Mouse (Mus musculus) heart, postnatal 36 days (tissue): ENCODE results near the gene Ranbp1. TPM values are rescaled to one million over a fixed set of nuclear protein-coding genes. Genes with fewer than 3 reads are reported as not detected.

Source experiments
- DNase-seq, 2 experiments: peaks; one replicate each; pipeline ENCODE4 v3.0.0; 2021 to 2022
- intact Hi-C: fragments of 180-260 bp; cut with DNase I; formaldehyde crosslinking; loops from one replicate; pipeline ENCODE4 v1.15.1; 2025
- total RNA-seq, 2 experiments: library from RNA; stranded (reverse); gene quantifications; 2 replicates each; pipeline ENCODE4 v1.2.3; 2021

Gene Ranbp1
- total RNA-seq, 2 experiments from 2014 or later, result 34.5 to 42.1 TPM

DNA sequence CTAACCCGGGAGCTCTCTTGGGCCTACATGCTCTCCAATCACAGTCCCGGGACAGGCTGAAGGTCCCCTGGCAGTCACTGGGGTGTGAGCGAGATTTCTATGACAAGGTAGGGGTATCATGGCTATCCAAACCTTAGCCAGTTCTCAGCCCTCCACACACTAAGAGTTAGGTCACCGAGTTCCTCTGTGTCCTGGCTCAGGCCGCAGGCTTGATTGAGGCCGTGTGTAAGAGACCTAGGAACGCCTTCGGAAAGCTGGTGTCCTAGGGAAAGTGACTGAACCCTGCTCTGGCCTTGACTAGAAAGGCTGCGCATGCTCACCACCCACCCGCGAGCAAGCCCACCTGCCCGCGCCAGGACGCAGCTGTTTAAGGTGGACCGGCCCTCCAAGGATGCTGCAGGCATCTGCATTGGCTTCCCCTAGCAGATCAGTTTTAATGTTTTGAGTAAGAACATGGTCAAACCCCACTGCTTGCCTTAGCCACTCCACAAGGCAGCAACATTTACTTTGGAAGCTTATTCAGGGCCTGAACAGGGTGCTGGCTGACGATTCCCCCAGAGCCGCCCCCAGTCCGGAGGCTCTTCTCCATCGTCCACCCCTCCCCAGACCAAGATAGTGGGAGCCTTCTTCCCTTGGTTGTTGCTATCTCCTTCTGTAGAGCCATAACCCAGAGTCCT is 13.0 kb downstream of the Ranbp1 start:
- intact Hi-C loops, result loop anchor here (1.0 kb wide), 1 partner anchor 13 kb away; the partner anchor contains the start of genes Ranbp1 and Trmt2a
- peak; percentile 70 to 80 for DNase-seq

DNA sequence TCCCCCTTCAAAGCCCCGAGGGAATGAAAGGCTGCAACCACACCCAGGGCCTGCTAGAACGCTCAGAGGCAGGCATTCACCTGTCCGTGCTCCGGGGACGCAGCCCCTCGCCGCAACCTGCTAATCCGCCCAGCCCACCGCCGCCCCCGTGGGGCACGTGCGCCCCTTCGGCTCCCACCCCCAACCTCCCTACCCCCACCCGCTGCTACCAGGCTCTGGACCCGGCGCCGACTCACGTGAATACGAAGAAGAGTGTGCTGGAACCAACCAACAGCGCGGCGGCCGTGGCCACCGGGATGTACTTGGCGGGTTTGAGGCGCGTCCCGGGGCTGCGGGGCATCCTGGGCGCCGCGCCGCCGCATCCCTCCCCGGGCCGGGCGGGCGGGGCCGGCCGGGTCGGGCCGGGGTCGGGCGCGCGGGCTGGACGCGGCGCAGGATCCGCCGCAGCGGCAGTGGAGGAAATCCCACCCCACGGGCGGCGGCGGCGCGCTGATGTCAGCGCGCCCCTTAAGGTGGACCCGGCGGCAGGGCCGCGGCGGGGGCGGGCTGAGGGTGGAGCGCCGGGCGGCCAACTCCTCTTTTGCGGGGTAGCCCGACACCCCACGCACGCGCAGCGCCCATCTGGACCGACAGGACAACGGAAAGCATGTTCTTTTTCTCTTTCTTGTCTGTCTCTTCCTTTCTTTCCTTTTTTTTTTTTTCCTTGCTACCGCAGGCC is 13.7 kb downstream of the Ranbp1 start, which contains the start of gene Zdhhc8:
Zdhhc8 (minus strand) TSS at position 466 of the 718 bp plus-strand sequence.
- intact Hi-C loops, result loop anchor here (1.0 kb wide), 1 partner anchor 13 kb away; the partner anchor contains the start of genes Ranbp1 and Trmt2a
- DNase-seq, result peak; percentile 47 to 79

DNA sequence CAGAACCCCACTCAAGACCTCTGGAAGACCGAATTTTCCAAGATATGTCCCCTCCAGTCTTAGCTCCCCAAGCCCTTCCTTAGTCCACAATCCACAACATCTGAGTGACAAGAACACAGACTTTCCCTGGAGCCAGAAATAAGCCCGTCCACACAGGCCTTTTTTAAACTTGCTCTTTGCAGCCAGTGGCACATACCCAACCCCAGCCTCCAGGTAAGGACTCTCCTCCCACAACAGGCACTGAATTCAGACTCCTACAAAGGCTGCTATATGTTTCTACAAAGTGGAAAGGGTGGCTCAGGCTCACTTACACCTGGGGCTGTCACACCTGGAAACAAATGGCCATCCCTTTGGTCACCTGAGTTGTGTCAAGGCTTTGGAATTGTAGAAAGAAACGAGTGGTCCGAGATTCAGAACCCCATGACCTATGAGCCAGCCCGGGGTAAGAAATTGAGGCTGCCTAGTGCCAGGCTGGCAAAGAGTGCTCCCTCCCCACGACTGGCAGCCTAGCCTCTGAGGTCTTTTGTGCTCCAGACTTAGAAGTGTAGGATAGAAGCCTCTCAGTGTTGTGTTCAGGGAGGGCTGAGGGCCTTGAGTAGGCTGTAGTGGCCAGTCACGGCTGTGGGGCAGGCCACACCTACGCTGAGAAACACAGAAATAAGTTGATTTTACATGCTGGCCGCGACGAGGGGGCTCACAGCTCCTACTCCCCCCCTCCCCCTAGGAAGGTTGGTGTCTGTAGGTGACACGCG is 14.4 kb downstream of the Ranbp1 start:
- intact Hi-C loops, result no loop called here

DNA sequence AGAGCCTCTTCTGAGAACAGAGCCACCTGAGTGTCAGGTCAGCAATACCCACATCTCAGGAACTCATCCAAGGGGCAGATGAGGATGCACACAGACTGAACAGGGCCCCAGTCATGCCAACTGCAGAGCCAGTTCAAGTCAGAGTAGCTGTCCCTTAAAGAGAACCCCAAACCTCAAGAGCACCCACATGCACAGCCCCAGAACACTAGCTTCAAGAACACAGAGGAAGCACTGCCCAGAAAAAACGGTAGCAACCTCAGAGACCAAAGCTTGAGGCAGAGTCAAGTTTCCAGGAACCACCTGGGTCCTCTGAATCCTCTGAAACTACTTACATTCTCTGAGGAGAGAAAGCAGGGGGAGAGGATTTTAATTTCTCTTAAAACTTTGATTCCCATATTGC is 15.1 kb downstream of the Ranbp1 start:
- intact Hi-C loops, result no loop called here

More for the DNA sequence above, 14.4 kb downstream of the Ranbp1 start:
- no peak for DNase-seq

DNA sequence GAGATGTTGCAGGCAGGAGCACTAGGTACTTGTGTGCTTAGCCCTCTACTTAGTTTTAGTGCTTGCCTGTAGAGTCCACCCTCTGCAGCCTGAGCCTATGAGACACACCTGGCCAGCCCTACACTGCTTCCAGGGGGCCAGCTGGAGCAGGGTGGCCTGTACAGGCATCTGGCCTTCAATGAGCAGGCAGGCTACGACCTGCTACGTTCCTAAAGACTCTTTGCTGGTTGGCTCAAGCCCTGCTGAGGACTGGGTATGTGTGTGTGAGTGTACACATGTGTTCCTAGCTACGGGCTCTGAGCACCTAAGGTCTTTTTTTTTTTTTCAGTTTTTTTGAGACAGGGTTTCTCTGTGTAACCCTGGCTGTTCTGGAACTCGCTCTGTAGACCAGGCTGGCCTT is 17.1 kb downstream of the Ranbp1 start:
- DNase-seq, result no peak
- intact Hi-C loops, result no loop called here

More for the DNA sequence above, 15.1 kb downstream of the Ranbp1 start:
- DNase-seq, result no peak

DNA sequence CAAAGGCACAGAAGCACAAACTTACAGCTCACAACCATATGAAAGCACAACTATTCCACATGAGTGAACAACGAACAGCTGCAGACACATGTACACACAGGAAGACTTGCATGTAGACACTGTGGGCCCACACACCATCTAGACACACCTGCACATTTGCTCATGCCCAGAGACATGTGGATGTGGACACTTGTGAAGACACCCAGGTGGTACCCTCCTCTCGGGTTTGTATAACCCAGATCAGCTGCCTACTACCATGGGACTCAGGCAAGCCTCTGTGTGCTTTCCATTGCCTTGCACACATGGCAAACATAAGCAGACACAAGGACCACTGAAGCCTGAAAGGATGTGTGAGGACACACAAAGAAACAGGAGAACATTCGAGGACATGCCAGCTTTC is 17.5 kb downstream of the Ranbp1 start:
- intact Hi-C loops, result no loop called here

DNA sequence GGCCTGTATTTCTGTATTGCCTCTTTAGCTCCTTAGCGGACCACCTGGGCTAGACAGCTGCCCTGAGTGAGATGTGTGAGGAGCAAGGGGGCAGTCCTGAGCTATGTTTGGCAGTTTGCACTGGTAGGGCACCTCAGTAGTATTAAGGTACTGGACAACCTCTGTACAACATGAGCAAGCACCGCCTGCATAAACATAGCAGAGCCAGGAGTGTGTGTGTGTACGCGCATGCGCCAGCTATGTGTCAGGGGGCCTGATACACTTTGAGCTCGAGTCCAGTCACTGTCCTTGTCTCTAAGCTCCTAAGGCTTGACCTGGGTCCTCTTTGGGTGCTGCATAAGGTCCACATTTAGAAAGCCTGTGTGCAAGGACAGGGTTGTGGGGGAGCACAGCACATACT is 17.9 kb downstream of the Ranbp1 start:
- intact Hi-C loops, result no loop called here
- no peak for DNase-seq

More for the DNA sequence above, 17.5 kb downstream of the Ranbp1 start:
- DNase-seq, result no peak

DNA sequence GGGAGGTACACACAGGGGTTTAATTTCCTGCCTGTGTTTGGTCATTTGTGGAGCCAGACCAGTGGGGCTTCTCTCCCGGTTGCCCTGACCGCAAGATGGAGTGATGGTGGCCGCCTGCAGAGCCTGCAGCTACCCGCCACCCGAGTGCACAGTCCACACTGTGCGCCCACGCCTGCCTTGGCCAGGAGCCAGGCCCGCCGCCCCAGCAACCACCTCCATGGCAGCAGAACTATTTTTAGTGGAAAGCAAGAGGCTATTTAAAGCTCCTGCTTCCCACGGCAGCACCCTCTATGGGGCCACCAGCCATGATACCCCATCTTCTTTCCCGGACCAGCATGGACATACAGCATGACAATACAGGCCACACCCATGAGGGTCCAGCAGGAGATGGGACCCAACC is 18.9 kb downstream of the Ranbp1 start:
- intact Hi-C loops, result no loop called here
- peak; percentile 51 to 52 for DNase-seq

DNA sequence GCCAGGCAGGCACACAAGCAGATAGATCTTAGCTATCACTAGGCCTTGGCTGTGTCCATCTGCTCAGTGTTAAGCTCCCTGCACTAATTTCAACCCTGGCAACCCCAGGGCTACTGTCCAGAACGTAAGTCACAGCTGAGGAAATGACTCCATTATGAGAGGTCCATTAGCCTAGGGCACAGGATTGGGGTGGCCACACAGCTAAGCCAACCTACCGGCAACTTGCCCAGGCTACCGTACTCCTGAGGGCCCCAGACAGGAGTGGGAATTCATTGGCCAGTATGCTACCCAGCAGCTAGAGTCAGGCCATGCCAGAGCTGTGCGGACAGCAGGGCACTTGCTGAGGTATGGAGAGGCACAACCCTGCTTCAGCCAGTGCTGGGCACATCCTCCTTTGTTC is 19.7 kb downstream of the Ranbp1 start:
- intact Hi-C loops, result no loop called here
- no peak for DNase-seq

DNA sequence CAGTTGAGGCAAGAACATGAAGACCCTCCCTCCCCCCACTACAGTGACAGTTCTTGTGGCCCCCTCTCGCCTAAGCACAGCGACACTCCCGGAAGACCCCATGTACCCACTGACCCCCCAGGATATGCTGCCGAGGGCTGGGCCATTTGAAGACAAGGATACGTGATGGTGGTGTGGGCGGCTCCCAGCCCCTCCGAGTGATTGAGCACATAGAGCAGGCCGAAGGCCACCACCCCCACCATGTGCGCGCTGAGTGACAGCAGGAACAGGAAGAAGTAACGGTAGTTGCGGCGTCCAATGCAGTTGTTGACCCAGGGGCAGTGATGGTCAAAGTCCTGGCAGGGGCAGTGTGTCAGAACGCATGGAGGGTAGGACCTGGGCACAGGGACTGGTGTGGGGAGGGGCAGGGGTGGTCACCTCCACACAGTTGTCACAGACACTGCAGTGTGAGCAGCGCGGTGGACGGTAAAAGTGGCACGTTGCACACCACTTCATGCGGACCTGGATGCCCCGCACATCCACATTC is 20.6 kb downstream of the Ranbp1 start:
- DNase-seq, result no peak
- intact Hi-C loops, result no loop called here

DNA sequence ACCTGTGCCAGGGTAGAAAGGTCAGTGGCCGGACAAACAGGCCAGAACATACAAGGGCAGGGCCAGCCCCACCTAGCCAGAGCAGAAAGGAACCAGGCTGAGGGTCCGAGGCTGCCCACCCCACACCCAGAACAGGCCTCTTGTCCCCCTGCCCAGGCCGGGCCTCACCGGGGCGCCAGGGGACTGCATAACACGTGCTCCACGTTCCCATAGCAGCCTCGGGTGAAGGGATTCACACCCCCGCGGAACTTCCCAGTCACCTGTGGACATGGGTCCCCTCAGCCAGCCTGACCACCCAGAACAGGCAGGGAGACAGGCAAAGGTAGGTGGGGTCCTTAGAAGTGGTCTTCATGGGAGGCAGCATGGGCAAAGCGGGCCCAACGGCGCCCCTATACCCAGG is 21.3 kb downstream of the Ranbp1 start:
- DNase-seq, result no peak
- intact Hi-C loops, result no loop called here

DNA sequence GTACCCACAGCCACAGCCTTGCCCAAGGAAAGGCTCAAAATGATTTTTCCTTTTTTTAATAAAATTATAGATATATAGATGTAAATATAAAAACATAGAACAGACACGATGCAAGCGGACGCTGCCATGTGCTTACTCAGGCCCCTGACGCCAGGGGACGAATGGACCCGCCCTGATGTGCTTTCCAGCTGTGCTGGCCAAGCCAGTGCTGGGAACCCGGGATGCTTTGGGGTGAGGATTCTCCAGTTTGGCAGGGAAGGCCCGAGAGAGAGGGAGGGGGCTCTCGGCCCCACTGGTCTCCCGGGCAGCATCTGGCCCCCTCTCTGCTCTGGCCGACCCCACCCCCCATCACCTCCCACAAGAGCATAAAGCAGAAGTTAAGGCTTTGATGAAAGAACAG is 26.3 kb downstream of the Ranbp1 start:
- intact Hi-C loops, result no loop called here
- no peak for DNase-seq

DNA sequence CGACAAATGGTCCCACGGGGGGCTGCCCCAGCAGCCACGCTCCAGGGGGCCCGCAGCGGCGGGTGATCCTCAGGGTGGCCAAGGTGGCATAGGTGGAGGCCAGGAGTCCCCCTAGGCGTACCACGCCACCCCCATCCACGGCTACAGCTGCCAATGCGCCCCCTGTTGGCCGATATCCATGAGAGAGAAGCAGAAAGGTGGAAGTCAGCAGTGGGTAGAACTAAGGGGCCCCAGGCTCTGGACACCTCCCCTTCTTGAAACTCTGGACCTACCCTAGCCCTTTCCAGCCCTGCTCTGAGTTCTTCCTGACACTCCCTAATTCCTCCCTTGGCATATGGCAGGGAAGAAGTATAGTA is 27.0 kb downstream of the Ranbp1 start:
- no peak for DNase-seq
- intact Hi-C loops, result no loop called here

DNA sequence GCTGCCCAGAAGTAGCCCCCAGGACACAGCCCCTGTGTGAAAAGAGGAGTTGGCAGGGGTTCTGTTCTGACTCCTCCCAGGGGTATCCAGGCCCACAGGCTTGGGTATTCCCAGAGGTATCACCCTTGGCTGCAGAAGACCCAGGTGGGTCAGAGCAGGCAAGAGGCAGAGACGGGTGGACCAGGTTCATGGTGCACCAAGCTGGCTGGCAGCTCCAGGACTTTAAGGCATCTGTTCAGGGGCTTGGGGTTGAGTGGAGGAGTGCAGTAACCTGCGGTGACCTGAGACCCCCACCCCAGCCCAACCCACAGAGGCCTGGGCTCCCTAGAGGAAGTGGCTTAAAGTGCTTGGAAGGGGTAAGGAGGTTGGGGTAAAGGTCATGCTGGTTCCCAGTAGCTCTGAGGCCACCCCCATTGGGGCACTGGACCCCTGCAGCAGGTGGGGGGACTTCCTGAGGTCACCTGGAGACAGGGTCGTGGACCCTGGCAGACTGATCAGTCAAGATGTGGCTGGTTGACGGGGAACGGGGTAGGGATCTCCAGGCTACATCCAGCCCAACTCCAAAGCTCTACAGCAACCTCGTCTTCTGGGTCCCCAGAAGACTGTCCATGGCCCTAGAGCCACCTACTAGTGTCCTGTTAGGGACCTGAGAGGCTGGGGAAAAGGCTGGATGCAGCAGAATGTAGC is 27.5 kb downstream of the Ranbp1 start:
- intact Hi-C loops, result no loop called here

DNA sequence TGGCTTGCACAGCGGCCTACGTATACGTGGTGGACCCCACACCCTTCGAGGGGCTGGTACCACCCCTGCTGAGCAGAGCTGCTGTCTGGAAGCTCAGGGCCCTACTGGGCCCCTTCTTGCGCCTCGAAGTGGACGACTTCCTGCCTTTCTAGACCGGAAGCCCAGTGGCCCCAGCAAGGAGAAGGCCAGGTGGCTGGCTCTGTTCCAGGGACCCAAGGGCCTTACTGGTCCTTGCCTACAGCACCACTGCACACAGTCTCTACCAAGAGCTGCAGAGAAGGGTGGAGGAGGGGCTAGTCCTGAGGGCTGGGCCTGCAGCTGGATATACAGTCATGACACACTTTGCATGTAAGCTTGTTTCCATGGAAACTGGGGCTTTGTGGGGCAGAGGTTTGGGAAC is 28.5 kb downstream of the Ranbp1 start:
- intact Hi-C loops, result no loop called here
- DNase-seq, result no peak

More for the DNA sequence above, 27.5 kb downstream of the Ranbp1 start:
- no peak for DNase-seq

DNA sequence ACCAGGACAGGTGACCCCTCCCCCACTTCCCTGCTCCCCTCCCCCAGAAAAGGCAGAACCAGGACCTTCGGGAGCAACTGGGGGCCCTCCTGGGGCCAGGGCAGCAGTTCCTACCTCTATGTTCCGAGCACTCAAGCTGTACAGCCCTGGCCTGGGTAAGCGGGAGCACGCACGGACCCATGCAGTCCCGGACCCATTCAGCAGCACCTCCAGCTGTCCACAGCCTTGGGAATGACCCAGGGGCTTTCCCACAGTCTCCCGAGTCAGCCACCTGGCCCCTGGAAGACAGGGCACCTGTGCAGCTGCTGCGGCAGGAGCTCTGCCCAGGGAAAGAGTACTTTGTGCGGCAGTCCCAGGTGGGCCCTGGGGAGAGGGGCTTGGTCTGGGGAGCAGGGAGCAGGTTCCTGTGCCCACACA is 29.9 kb downstream of the Ranbp1 start:
- intact Hi-C loops, result no loop called here
- DNase-seq, result no peak

DNA sequence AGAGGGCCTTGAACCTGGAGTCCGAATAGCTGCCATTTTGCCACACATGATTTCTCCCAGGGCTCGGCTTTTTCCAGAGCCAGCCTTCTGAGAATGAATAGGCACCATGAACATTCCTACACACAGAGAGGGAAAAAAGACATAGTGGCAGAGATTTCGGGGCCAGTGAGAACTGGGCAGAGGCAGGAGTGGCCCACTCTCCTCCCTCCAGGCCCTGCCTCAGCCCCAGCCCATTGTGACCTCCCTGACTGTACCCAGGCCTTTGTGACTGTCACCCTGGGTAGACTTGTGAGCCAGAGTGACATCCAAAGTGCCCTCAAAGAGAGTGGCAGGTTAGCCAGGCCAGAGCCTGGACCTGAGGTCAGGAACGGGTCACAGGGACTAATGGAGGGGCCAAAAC is 31.0 kb downstream of the Ranbp1 start, which contains the start of gene Ccdc188:
Ccdc188 (plus strand) TSS at position 301 of the 400 bp plus-strand sequence.
- no peak for DNase-seq
- intact Hi-C loops, result no loop called here

DNA sequence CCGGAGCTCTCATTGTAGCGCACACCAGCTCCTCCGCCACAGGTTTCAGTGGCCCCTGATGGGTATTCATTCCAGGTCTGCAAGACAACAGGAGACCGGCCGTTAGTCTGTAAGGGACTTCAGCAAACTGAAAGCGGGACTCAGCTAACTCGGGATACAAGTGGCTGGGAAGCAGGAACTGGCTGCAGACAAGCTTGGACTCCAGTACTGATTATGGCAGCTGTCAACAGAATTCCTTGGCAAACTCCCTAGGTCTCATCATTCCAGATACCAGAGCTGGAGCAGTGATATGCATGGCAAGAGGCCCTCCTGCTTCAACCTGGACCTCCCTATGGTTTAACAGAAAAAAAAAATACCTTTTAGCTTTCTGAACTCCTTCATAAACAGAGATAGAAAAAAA is 33.7 kb downstream of the Ranbp1 start:
- no peak for DNase-seq
- intact Hi-C loops, result no loop called here

DNA sequence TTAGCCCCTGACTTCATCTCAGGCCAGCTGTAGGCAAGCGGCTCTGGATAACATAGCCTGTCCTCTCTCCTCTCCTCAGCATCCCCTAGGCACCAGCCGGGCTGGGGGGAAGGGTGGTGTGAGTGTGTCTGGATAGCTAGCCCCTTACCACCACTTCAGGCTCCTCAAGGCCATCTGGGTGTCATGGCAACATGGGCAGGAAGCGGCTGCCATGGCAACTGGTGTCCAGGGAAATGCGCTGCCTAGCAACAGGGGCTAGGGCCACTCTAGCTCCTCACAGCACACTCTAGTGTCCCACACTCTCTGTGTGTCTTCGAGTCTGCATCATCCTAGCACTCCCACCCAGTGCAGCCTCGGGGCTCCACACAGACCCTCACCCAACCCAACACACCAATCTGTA is 34.8 kb downstream of the Ranbp1 start:
- intact Hi-C loops, result no loop called here
- no peak for DNase-seq

DNA sequence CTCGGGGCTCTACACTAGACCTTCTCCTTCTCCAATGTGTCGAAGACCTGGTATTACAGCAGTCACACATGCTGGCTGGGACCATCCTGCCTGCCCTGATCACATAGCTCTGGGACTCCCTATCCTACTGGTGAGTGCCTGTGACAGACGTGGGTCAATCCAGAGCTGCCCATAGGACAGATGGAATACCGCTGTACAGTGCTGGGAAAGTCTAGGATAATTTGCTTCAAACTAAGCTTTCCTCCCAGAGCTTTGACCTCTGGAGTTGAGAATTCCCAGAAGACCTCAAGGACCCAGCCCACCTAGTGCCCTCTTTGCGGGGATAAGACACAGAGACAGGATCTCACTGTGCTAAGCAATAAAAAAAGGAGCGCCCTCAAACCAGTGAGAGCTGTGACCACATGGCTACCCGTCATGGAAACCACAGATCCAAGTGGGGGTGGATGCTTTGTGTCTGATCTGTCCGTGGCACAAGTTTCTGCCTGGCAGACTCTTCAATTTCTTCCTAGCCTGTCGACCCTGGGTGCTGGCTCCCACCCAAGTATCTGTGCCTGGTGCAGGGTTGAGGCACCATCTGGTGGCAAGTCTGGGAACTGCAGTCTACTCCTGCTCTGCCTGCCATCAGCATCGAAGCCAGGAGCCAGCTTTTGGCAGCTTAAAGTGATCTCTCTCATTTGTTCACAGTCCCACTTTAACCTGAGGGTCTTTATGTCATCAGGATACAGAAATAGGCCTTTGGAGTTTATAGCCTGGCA is 36.9 kb downstream of the Ranbp1 start:
- intact Hi-C loops, result loop anchor here (1.0 to 2.0 kb wide), 3 partner anchors 85 to 159 kb away; partner anchors contain the start of genes Dgcr6 and Rtn4r

More for the DNA sequence above, 36.9 kb downstream of the Ranbp1 start:
- DNase-seq, result peak; percentile 87 to 92
